Mouse (Mus musculus) MEL (cell line): ENCODE data around the gene Cox16. TPM values are rescaled to one million over a fixed set of nuclear protein-coding genes. Genes with fewer than 3 reads are reported as not detected.

Experiments
- DNase-seq: peaks from one replicate; pipeline ENCODE4 v3.0.0; 2011; ENCODE audit warnings: low read depth, low spot score
- H3K27ac ChIP-seq: 2 replicates; pipeline ENCODE4 v1.5.1; 2012; ENCODE audit warnings: low read depth, mild to moderate bottlenecking, control low read depth, low read length, moderate library complexity; ENCODE audit not compliant: control insufficient read depth
- H3K27me3 ChIP-seq, 2 experiments: fragments of 150-350 bp in 1 of 2; sonication (generic) in 1 of 2; 2 replicates each; pipeline ENCODE4 v1.6.1; 2012; ENCODE audit warnings: low read length in 2 of 2, mild to moderate bottlenecking in 2 of 2, improper control_type of control experiment in 1 of 2, moderate library complexity in 1 of 2; ENCODE audit not compliant: insufficient read depth in 2 of 2, control insufficient read depth in 1 of 2
- H3K36me3 ChIP-seq, 2 experiments: 2 replicates each; pipeline ENCODE4 v1.6.1; 2012 to 2014; ENCODE audit warnings: low read length in 2 of 2, improper control_type of control experiment in 1 of 2, inconsistent platforms in 1 of 2, mild to moderate bottlenecking in 1 of 2; ENCODE audit not compliant: insufficient read depth in 2 of 2, control insufficient read depth in 1 of 2
- H3K4me1 ChIP-seq, 2 experiments: fragments of 150-350 bp in 1 of 2; sonication (generic) in 1 of 2; 2 replicates each; pipeline ENCODE4 v1.6.1; 2012; ENCODE audit warnings: low read length in 2 of 2, improper control_type of control experiment in 1 of 2, mild to moderate bottlenecking in 1 of 2; ENCODE audit not compliant: insufficient read depth in 2 of 2, control insufficient read depth in 1 of 2
- H3K4me3 ChIP-seq, 2 experiments: fragments of 150-350 bp in 1 of 2; sonication (generic) in 1 of 2; 2 replicates each; pipeline ENCODE4 v1.5.1; 2012; ENCODE audit warnings: low read depth in 2 of 2, low read length in 2 of 2, mild to moderate bottlenecking in 2 of 2, moderate library complexity in 2 of 2, control low read depth in 1 of 2, improper control_type of control experiment in 1 of 2; ENCODE audit not compliant: control insufficient read depth in 1 of 2, insufficient read depth in 1 of 2
- H3K79me2 ChIP-seq: 2 replicates; pipeline ENCODE4 v1.6.1; 2012; ENCODE audit warnings: mild to moderate bottlenecking, low read length, moderate library complexity; ENCODE audit not compliant: control insufficient read depth, poor library complexity, insufficient read depth
- H3K9ac ChIP-seq: 2 replicates; pipeline ENCODE4 v1.6.1; 2012; ENCODE audit warnings: low read depth, mild to moderate bottlenecking, control low read depth, low read length, moderate library complexity; ENCODE audit not compliant: control insufficient read depth, poor library complexity, severe bottlenecking
- H3K9me3 ChIP-seq: fragments of 150-350 bp; sonication (generic); replicated peaks from 2 replicates; pipeline ENCODE4 v1.6.1; 2012; ENCODE audit warnings: mild to moderate bottlenecking, low read length, improper control_type of control experiment, moderate library complexity; ENCODE audit not compliant: insufficient read depth
- BHLHE40 ChIP-seq: IDR thresholded peaks from 2 replicates; pipeline ENCODE4 v1.6.1; 2012; ENCODE audit warnings: low read depth, mild to moderate bottlenecking, inconsistent platforms, low read length, improper control_type of control experiment, borderline replicate concordance
- CHD1 ChIP-seq: IDR thresholded peaks from 2 replicates; pipeline ENCODE4 v1.6.1; 2012; ENCODE audit warnings: low read depth, mild to moderate bottlenecking, inconsistent platforms, low read length, improper control_type of control experiment
- CTCF ChIP-seq, 3 experiments: IDR thresholded peaks in 2 of 3; conservative IDR thresholded peaks in 1 of 3; 2 replicates each; pipeline ENCODE4 v1.5.1; 2011 to 2012; ENCODE audit warnings: low read length in 3 of 3, low read depth in 2 of 3, mild to moderate bottlenecking in 2 of 3, improper control_type of control experiment in 1 of 3, inconsistent platforms in 1 of 3, mixed read lengths in 1 of 3, moderate library complexity in 1 of 3; ENCODE audit not compliant: control insufficient read depth in 1 of 3, insufficient read depth in 1 of 3, poor library complexity in 1 of 3, severe bottlenecking in 1 of 3
- E2F4 ChIP-seq: IDR thresholded peaks from 2 replicates; pipeline ENCODE4 v1.6.1; 2011; ENCODE audit warnings: low read depth, low read length, improper control_type of control experiment, borderline replicate concordance
- ELF1 ChIP-seq: IDR thresholded peaks from 2 replicates; pipeline ENCODE4 v1.6.1; 2014; ENCODE audit warnings: low read depth, mild to moderate bottlenecking, inconsistent platforms, low read length, improper control_type of control experiment, moderate library complexity
- EP300 ChIP-seq, 2 experiments: IDR thresholded peaks; 2 replicates each; pipeline ENCODE4 v1.6.1; 2011; ENCODE audit warnings: improper control_type of control experiment in 2 of 2, low read length in 2 of 2, low read depth in 1 of 2, mild to moderate bottlenecking in 1 of 2
- GABPA ChIP-seq: IDR thresholded peaks from 2 replicates; pipeline ENCODE4 v1.6.1; 2012; ENCODE audit warnings: low read depth, mild to moderate bottlenecking, inconsistent platforms, low read length, improper control_type of control experiment, moderate library complexity
- GATA1 ChIP-seq: IDR thresholded peaks from 2 replicates; pipeline ENCODE4 v1.6.1; 2011; ENCODE audit warnings: low read depth, low read length, improper control_type of control experiment
- HCFC1 ChIP-seq: IDR thresholded peaks from 2 replicates; pipeline ENCODE4 v1.6.1; 2012; ENCODE audit warnings: low read depth, mild to moderate bottlenecking, inconsistent platforms, low read length, improper control_type of control experiment, moderate library complexity
- JUND ChIP-seq: IDR thresholded peaks from 2 replicates; pipeline ENCODE4 v1.6.1; 2011; ENCODE audit warnings: low read depth, mild to moderate bottlenecking, improper control_type of control experiment, low read length
- KAT2A ChIP-seq: conservative IDR thresholded peaks from 2 replicates; pipeline ENCODE4 v1.6.1; 2012; ENCODE audit warnings: low read depth, low read length, improper control_type of control experiment, inconsistent platforms
- MAFK ChIP-seq: IDR thresholded peaks from 2 replicates; pipeline ENCODE4 v1.6.1; 2011; ENCODE audit warnings: low read depth, mild to moderate bottlenecking, low read length, improper control_type of control experiment, borderline replicate concordance
- MAX ChIP-seq: IDR thresholded peaks from 2 replicates; pipeline ENCODE4 v1.6.1; 2011; ENCODE audit warnings: low read length, improper control_type of control experiment
- MAZ ChIP-seq: IDR thresholded peaks from 2 replicates; pipeline ENCODE4 v1.6.1; 2012; ENCODE audit warnings: low read depth, mild to moderate bottlenecking, inconsistent platforms, low read length, improper control_type of control experiment
- MEF2A ChIP-seq: IDR thresholded peaks from 2 replicates; pipeline ENCODE4 v1.6.1; 2014; ENCODE audit warnings: low read depth, mild to moderate bottlenecking, inconsistent platforms, low read length, improper control_type of control experiment; ENCODE audit not compliant: poor library complexity, insufficient replicate concordance, severe bottlenecking; ENCODE audit errors: extremely low read depth
- MXI1 ChIP-seq: IDR thresholded peaks from 2 replicates; pipeline ENCODE4 v1.6.1; 2011; ENCODE audit warnings: mild to moderate bottlenecking, low read depth, low read length, improper control_type of control experiment
- MYB ChIP-seq: IDR thresholded peaks from 2 replicates; pipeline ENCODE4 v1.6.1; 2011; ENCODE audit warnings: mild to moderate bottlenecking, low read depth, low read length, improper control_type of control experiment
- MYC ChIP-seq: IDR thresholded peaks from 2 replicates; pipeline ENCODE4 v1.6.1; 2011; ENCODE audit warnings: low read depth, mild to moderate bottlenecking, low read length, improper control_type of control experiment, moderate library complexity
- NELFE ChIP-seq: IDR thresholded peaks from 2 replicates; pipeline ENCODE4 v1.6.1; 2011; ENCODE audit warnings: low read depth, low read length, improper control_type of control experiment
- POLR2A ChIP-seq, 2 experiments: IDR thresholded peaks; 2 replicates each; pipeline ENCODE4 v1.6.1; 2011 to 2012; ENCODE audit warnings: low read length in 2 of 2, mild to moderate bottlenecking in 2 of 2, control low read depth in 1 of 2, improper control_type of control experiment in 1 of 2, low read depth in 1 of 2, moderate library complexity in 1 of 2; ENCODE audit not compliant: control insufficient read depth in 1 of 2, insufficient read depth in 1 of 2, poor library complexity in 1 of 2
- POLR2AphosphoS5 ChIP-seq: IDR thresholded peaks from 2 replicates; pipeline ENCODE4 v1.6.1; 2012; ENCODE audit warnings: low read depth, borderline replicate concordance, mild to moderate bottlenecking, inconsistent platforms, low read length, moderate library complexity, mixed read lengths
- SIN3A ChIP-seq: IDR thresholded peaks from 2 replicates; pipeline ENCODE4 v1.6.1; 2012; ENCODE audit warnings: low read length, improper control_type of control experiment, inconsistent platforms
- TBP ChIP-seq: IDR thresholded peaks from 2 replicates; pipeline ENCODE4 v1.8.0; 2011; ENCODE audit warnings: low read depth, low read length, improper control_type of control experiment
- TCF12 ChIP-seq: IDR thresholded peaks from 2 replicates; pipeline ENCODE4 v1.6.1; 2014; ENCODE audit warnings: low read depth, mild to moderate bottlenecking, inconsistent platforms, low read length, improper control_type of control experiment, moderate library complexity
- USF1 ChIP-seq: IDR thresholded peaks from 2 replicates; pipeline ENCODE4 v1.6.1; 2014; ENCODE audit warnings: low read depth, mild to moderate bottlenecking, inconsistent platforms, low read length, improper control_type of control experiment, moderate library complexity
- USF2 ChIP-seq, 2 experiments: IDR thresholded peaks; 2 replicates each; pipeline ENCODE4 v1.6.1; 2011 to 2012; ENCODE audit warnings: improper control_type of control experiment in 2 of 2, low read length in 2 of 2, borderline replicate concordance in 1 of 2, inconsistent platforms in 1 of 2, low read depth in 1 of 2, mild to moderate bottlenecking in 1 of 2; ENCODE audit not compliant: insufficient read depth in 1 of 2
- ZC3H11A ChIP-seq: IDR thresholded peaks from 2 replicates; pipeline ENCODE4 v1.6.1; 2012; ENCODE audit warnings: low read depth, mild to moderate bottlenecking, inconsistent platforms, low read length, improper control_type of control experiment
- ZKSCAN1 ChIP-seq: IDR thresholded peaks from 2 replicates; pipeline ENCODE4 v1.6.1; 2012; ENCODE audit warnings: low read depth, mild to moderate bottlenecking, inconsistent platforms, low read length, improper control_type of control experiment, moderate library complexity
- ZMIZ1 ChIP-seq: IDR thresholded peaks from 2 replicates; pipeline ENCODE4 v1.6.1; 2012; ENCODE audit warnings: low read depth, mild to moderate bottlenecking, inconsistent platforms, low read length, improper control_type of control experiment, moderate library complexity
- polyA plus RNA-seq, 2 experiments: library from polyadenylated mRNA; stranded (reverse) in 1 of 2; unstranded in 1 of 2; fragments of >175 nt in 1 of 2; fragments of >200 nt in 1 of 2; gene quantifications; 2 replicates each; pipeline versions ENCODE4 v1.2.1 to v1.2.4; 2012; ENCODE audit warnings: low replicate concordance in 2 of 2, low read depth in 1 of 2; ENCODE audit not compliant: insufficient read length in 2 of 2, insufficient read depth in 1 of 2, missing spikeins in 1 of 2
- total RNA-seq: library from RNA; depleted of rRNA; stranded (reverse); fragments of 300-350 nt; gene quantifications from 2 replicates; pipeline ENCODE4 v1.2.3, GENCODE M21; 2012

Gene Cox16
- total and polyA plus RNA-seq, 3 experiments: 49.6 to 99.1 TPM; not detected in 1

DNA sequence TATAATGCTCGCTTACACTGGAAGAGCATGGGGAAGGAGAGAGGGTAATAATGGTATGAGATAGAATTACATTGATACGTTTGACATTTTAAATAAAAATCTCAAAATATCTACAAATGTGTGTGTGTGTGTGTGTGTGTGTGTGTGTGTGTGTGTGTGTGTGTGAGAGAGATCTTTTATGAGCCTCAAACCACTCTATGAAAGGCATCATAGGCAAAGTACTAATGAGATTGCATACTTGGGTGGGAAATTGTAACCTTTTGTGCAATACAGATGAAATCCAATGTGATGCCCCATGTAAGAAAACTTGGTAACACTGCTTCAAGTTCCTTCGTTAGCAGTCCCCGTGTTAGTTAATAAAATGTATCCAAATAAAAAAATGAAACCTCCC lies 48.1 kb upstream of the Cox16 start:
- peaks cover 0 to 9% of the 10 kb centered on the region in 2 experiments; a peak in 2 of 4 replicates for H3K36me3 ChIP-seq
- peak overlapping the region; percentile 82 to 83 for H3K4me3 ChIP-seq
- peaks cover 3 to 7% of the 10 kb centered on the region in 2 experiments; a peak in 3 of 4 replicates for H3K4me1 ChIP-seq
- H3K79me2 ChIP-seq: peaks cover 23% of the 10 kb centered on the region
- no peaks in the 10 kb centered on the region for H3K27me3 ChIP-seq
- H3K27ac ChIP-seq: no peak overlapping the region
- peak overlapping the region; percentile 82 for H3K9ac ChIP-seq
- TF ChIP-seq MYC (0 out of 2 replicates have a peak, but pooled peaks have one; percentile 30), BHLHE40 (no peak)
- H3K9me3 ChIP-seq: no peaks in the 10 kb centered on the region
- DNase-seq: no peak

DNA sequence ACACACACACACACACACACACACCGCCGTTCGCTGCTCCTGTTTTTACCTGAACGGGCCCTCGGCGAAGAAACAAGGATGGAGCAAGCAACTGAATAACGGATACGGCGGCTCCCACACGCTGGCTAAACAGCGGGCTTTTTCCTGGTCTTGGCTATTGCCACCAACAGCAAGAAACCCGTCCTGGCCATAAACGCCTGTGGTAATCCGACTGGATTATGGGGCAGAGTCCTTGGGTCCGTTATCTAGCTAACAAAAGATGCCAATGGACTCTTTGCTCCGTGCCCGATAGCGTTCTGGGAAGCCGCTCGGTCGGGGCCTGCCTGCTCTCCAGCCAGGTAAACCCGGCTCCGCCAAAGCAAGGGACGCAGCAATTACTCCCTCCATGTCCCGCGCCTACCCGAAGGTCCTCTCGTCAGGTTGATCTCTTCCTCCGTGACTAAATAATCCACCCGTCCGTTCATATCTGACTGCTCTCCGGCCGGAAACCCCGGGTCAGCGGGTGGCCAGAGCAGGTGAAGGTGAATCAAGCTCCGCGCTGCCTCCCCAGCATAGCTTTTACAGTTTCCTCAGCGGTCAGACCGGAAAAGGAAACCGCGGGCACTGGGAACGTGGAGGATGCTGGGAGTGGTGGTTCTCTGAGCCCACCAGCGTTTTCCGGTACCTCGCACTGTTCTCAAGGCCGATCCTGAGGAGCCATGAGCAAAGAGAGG lies 47.5 kb upstream of the Cox16 start, which contains the start of the genes Gm20498 and Synj2bp:
TSS of gene Gm20498 (minus strand) at position 590 of the 713 bp plus-strand sequence.
TSS of gene Synj2bp (minus strand) at position 596 of the 713 bp plus-strand sequence.
- Histone ChIP-seq H3K79me2 (peaks cover 23% of the 10 kb centered on the region), H3K36me3 (peaks cover 0 to 9% of the 10 kb centered on the region in 2 experiments; a peak in 2 of 4 replicates), H3K27ac (peak within 1 kb of the TSS; percentile 34), H3K27me3 (no peaks in the 10 kb centered on the region), H3K9ac (peak within 1 kb of the TSS; percentile 82), H3K9me3 (no peaks in the 10 kb centered on the region), H3K4me3 (peak within 1 kb of the TSS; percentile 82 to 83), H3K4me1 (peaks cover 3 to 10% of the 10 kb centered on the region in 2 experiments; a peak in 3 of 4 replicates)
- DNase-seq: peak; percentile 92
- TF ChIP-seq NELFE (peak; percentile 85), KAT2A (peak; percentile 70; the same call in 1 of the 2 replicates), TBP (peak; percentile 80), POLR2A (IDR thresholded peaks at IDR 0.05; ENCODE audit: control insufficient read depth in 1 of 2, insufficient read depth in 1 of 2, low read depth in 1 of 2, low read length in 2 of 2, poor library complexity in 1 of 2) (peak; percentile 62 to 93; a peak in 3 of 4 replicates), POLR2AphosphoS5 (no peak), MYC (no peak), MAX (peak; percentile 53; the same call in 1 of the 2 replicates), GABPA (no peak), SIN3A (peak; percentile 80), E2F4 (no peak), GATA1 (no peak), CHD1 (no peak), ZMIZ1 (0 out of 2 replicates have a peak, but pooled peaks have one; percentile 59), MAZ (0 out of 2 replicates have a peak, but pooled peaks have one; percentile 10), MAFK (no peak), ELF1 (peak; percentile 84), USF1 (no peak), ZC3H11A (no peak), USF2 (IDR thresholded peaks at IDR 0.05; ENCODE audit: borderline replicate concordance in 1 of 2, insufficient read depth in 1 of 2, low read depth in 1 of 2, low read length in 2 of 2) (no peak), MYB (no peak), JUND (no peak), ZKSCAN1 (no peak), TCF12 (peak; percentile 56; the same call in 1 of the 2 replicates), EP300 (IDR thresholded peaks at IDR 0.05; ENCODE audit: low read depth in 1 of 2, low read length in 2 of 2) (no peak), MXI1 (peak; percentile 66), HCFC1 (peak; percentile 96), MEF2A (no peak), CTCF (IDR thresholded peaks at IDR 0.05 in 2 of 3, conservative IDR thresholded peaks at IDR 0.05 in 1 of 3; ENCODE audit: control insufficient read depth in 1 of 3, insufficient read depth in 1 of 3, low read depth in 2 of 3, low read length in 3 of 3, poor library complexity in 1 of 3, severe bottlenecking in 1 of 3) (no peak)
